Mouse (Mus musculus): ENCODE data around the gene Lct. TPM values are rescaled to one million over a fixed set of nuclear protein-coding genes. Genes with fewer than 3 reads are reported as not detected.
"Not testable (repeated sequence)": the region's sequence is repeated elsewhere in the genome, so short reads cannot be mapped to it uniquely, and the experiment has no call there.

Lct gene
- polyA plus RNA-seq, 1 experiment = 0.06 TPM

- WGBS = 94% methylated on average over 3 of the region's 3 CpGs
- no peaks in the 10 kb centered on the region for H3K27me3 ChIP-seq (ENCODE audit: control insufficient read depth, insufficient read depth, low read length)
- TF ChIP-seq CTCF (IDR thresholded peaks at IDR 0.05; ENCODE audit: extremely low read depth, insufficient read depth, insufficient read length, insufficient replicate concordance) (no peak), POLR2A (IDR thresholded peaks at IDR 0.05; ENCODE audit: low read depth, low read length) (no peak)
- no peak overlapping the region for H3K4me3 ChIP-seq (ENCODE audit: extremely low read depth, insufficient read depth, insufficient read length)
- H3K4me1 ChIP-seq (ENCODE audit: control insufficient read depth, insufficient read depth, insufficient read length) = no peaks in the 10 kb centered on the region
- no peak for DNase-seq (ENCODE audit: low read depth in 1 of 2, low spot score in 2 of 2)
- peaks cover 23% of the 10 kb centered on the region for H3K36me3 ChIP-seq (ENCODE audit: control insufficient read depth, insufficient read depth, low read length)
- H3K27ac ChIP-seq (ENCODE audit: insufficient read depth, low read length) = no peak overlapping the region
Observed at GRCm38 (mm10) chr1:128281753-128282152, 46.4 kb downstream of the Lct start.

DNA sequence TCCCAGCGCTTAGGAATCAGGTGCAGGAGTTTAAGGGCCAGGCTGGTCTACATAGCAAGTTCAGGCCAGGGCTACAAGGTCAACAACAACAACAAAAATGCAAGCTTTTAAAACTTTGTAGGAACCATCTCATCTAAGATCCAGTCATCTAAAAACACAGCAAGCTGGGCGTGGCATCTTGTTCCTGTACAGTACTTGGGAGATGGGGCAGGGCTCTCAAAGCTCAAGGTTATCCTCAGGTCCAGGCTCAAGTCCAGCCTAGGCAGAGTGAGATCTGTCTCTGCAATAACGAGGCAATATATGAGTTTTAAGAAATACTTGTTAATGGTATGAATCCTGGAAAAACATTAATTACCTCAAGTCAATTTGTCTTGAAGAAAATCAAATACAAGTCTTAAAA, 49.6 kb downstream of the Lct start:
- TF ChIP-seq POLR2A (IDR thresholded peaks at IDR 0.05; ENCODE audit: low read depth, low read length) = no peak
- TF ChIP-seq CTCF (IDR thresholded peaks at IDR 0.05; ENCODE audit: extremely low read depth, insufficient read depth, insufficient read length, insufficient replicate concordance) = no peak
- Histone ChIP-seq H3K27ac (ENCODE audit: insufficient read depth, low read length) (no peak overlapping the region), H3K4me1 (ENCODE audit: control insufficient read depth, insufficient read depth, insufficient read length) (no peaks in the 10 kb centered on the region), H3K27me3 (ENCODE audit: control insufficient read depth, insufficient read depth, low read length) (no peaks in the 10 kb centered on the region), H3K4me3 (ENCODE audit: extremely low read depth, insufficient read depth, insufficient read length) (no peak overlapping the region), H3K36me3 (ENCODE audit: control insufficient read depth, insufficient read depth, low read length) (peaks cover 37% of the 10 kb centered on the region)
- no peak for DNase-seq (ENCODE audit: low read depth in 1 of 2, low spot score in 2 of 2)
- WGBS = 91% methylated on average over 3 of the region's 3 CpGs

DNA sequence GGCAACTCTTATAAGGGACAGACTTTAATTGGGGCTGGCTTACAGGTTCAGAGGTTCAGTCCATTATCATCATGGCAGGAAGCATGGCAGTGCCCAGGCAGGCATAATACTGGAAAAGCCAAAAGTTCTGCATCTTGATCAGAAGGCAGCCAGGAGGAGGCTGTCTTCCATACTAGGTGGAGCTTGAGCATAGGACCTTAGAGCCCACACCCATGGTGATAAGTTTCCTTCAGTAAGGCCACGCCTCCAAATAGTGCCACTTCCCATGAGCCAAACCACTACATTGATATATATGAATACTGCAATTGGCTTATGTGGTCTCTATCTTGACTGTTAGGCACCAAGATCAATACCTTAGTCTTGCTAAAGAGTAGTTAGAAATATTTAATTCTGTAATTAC, 52.2 kb downstream of the Lct start:
- no peak overlapping the region for H3K27ac ChIP-seq (ENCODE audit: insufficient read depth, low read length)
- no peak for DNase-seq (ENCODE audit: low read depth in 1 of 2, low spot score in 2 of 2)
- H3K36me3 ChIP-seq (ENCODE audit: control insufficient read depth, insufficient read depth, low read length) = peaks cover 46% of the 10 kb centered on the region
- no peaks in the 10 kb centered on the region for H3K4me1 ChIP-seq (ENCODE audit: control insufficient read depth, insufficient read depth, insufficient read length)
- WGBS = 83% methylated on average over 1 of the region's 1 CpGs
- no peaks in the 10 kb centered on the region for H3K27me3 ChIP-seq (ENCODE audit: control insufficient read depth, insufficient read depth, low read length)
- no peak overlapping the region for H3K4me3 ChIP-seq (ENCODE audit: extremely low read depth, insufficient read depth, insufficient read length)
- no peak for TF ChIP-seq CTCF (IDR thresholded peaks at IDR 0.05; ENCODE audit: extremely low read depth, insufficient read depth, insufficient read length, insufficient replicate concordance)
- TF ChIP-seq POLR2A (IDR thresholded peaks at IDR 0.05; ENCODE audit: low read depth, low read length) = no peak

DNA sequence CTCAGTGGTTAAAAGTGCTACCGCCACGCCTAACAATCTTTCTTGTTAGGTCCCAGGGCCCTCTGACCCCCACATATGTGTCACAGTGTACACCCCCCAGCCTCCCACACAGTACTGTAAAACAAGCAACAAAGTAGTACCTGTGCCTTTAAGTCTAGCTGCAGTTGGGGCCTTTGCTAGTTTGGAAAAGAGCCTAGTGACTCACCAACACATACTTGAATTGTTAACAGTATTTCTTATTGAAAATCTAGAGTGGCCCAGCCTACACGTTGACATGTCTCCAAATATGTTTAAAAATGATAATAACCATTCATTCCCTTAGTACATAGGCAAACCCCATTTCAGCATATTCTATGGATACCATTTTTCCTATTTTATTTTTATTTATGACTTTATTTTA, 57.4 kb downstream of the Lct start:
- Histone ChIP-seq H3K36me3 (ENCODE audit: control insufficient read depth, insufficient read depth, low read length) (peaks cover 42% of the 10 kb centered on the region), H3K27me3 (ENCODE audit: control insufficient read depth, insufficient read depth, low read length) (no peaks in the 10 kb centered on the region), H3K4me1 (ENCODE audit: control insufficient read depth, insufficient read depth, insufficient read length) (no peaks in the 10 kb centered on the region), H3K27ac (ENCODE audit: insufficient read depth, low read length) (no peak overlapping the region), H3K4me3 (ENCODE audit: extremely low read depth, insufficient read depth, insufficient read length) (no peak overlapping the region)
- WGBS = 95% methylated on average over 3 of the region's 3 CpGs
- TF ChIP-seq POLR2A (IDR thresholded peaks at IDR 0.05; ENCODE audit: low read depth, low read length) (no peak), CTCF (IDR thresholded peaks at IDR 0.05; ENCODE audit: extremely low read depth, insufficient read depth, insufficient read length, insufficient replicate concordance) (no peak)
- no peak for DNase-seq (ENCODE audit: low read depth in 1 of 2, low spot score in 2 of 2)

- not testable (repeated sequence) for DNase-seq (ENCODE audit: low read depth in 1 of 2, low spot score in 2 of 2); H3K27ac ChIP-seq (ENCODE audit: insufficient read depth, low read length); H3K4me3 ChIP-seq (ENCODE audit: extremely low read depth, insufficient read depth, insufficient read length); H3K27me3 ChIP-seq (ENCODE audit: control insufficient read depth, insufficient read depth, low read length); H3K4me1 ChIP-seq (ENCODE audit: control insufficient read depth, insufficient read depth, insufficient read length)
- peaks cover 32% of the 10 kb centered on the region for H3K36me3 ChIP-seq (ENCODE audit: control insufficient read depth, insufficient read depth, low read length)
- 79% methylated on average over 7 of the region's 7 CpGs for WGBS
Observed at GRCm38 (mm10) chr1:128267061-128267460, 61.1 kb downstream of the Lct start.

- peak overlapping the region; percentile 84 for H3K27ac ChIP-seq (ENCODE audit: insufficient read depth, low read length)
- DNase-seq (ENCODE audit: low read depth in 1 of 2, low spot score in 2 of 2) = peak; percentile 27 to 48
- WGBS = 1% methylated on average over 19 of the region's 19 CpGs
Observed at GRCm38 (mm10) chr1:128244727-128245355, 83.3 kb downstream of the Lct start.

GRCm38 (mm10) chr1:128243996-128244726, 84.0 kb downstream of the Lct start:
- H3K27ac ChIP-seq (ENCODE audit: insufficient read depth, low read length) = peak overlapping the region; percentile 84
- DNase-seq (ENCODE audit: low read depth in 1 of 2, low spot score in 2 of 2) = peak; percentile 93 to 96
- peak overlapping the region; percentile 84 for H3K4me3 ChIP-seq (ENCODE audit: extremely low read depth, insufficient read depth, insufficient read length)
- H3K27me3 ChIP-seq (ENCODE audit: control insufficient read depth, insufficient read depth, low read length) = no peaks in the 10 kb centered on the region
- under 1% methylated on average over 69 of the region's 71 CpGs for WGBS
- H3K36me3 ChIP-seq (ENCODE audit: control insufficient read depth, insufficient read depth, low read length) = no peaks in the 10 kb centered on the region
- H3K4me1 ChIP-seq (ENCODE audit: control insufficient read depth, insufficient read depth, insufficient read length) = no peaks in the 10 kb centered on the region
- TF ChIP-seq CTCF (IDR thresholded peaks at IDR 0.05; ENCODE audit: extremely low read depth, insufficient read depth, insufficient read length, insufficient replicate concordance) (no peak), POLR2A (IDR thresholded peaks at IDR 0.05; ENCODE audit: low read depth, low read length) (no peak; the same call in 1 of the 2 replicates)

More at GRCm38 (mm10) chr1:128244727-128245355, 83.3 kb downstream of the Lct start:
- Histone ChIP-seq H3K4me1 (ENCODE audit: control insufficient read depth, insufficient read depth, insufficient read length) (no peaks in the 10 kb centered on the region), H3K27me3 (ENCODE audit: control insufficient read depth, insufficient read depth, low read length) (no peaks in the 10 kb centered on the region), H3K4me3 (ENCODE audit: extremely low read depth, insufficient read depth, insufficient read length) (peak overlapping the region; percentile 84), H3K36me3 (ENCODE audit: control insufficient read depth, insufficient read depth, low read length) (no peaks in the 10 kb centered on the region)
- no peak for TF ChIP-seq CTCF (IDR thresholded peaks at IDR 0.05; ENCODE audit: extremely low read depth, insufficient read depth, insufficient read length, insufficient replicate concordance)
- TF ChIP-seq POLR2A (IDR thresholded peaks at IDR 0.05; ENCODE audit: low read depth, low read length) = no peak
